Mouse (Mus musculus): Measurements from ENCODE around the gene Lnx1. TPM values are rescaled to one million over a fixed set of nuclear protein-coding genes. Genes with fewer than 3 reads are reported as not detected.

Gene Lnx1
- polyA plus RNA-seq, 1 experiment from 2014 or later, result 0.53 TPM

DNA sequence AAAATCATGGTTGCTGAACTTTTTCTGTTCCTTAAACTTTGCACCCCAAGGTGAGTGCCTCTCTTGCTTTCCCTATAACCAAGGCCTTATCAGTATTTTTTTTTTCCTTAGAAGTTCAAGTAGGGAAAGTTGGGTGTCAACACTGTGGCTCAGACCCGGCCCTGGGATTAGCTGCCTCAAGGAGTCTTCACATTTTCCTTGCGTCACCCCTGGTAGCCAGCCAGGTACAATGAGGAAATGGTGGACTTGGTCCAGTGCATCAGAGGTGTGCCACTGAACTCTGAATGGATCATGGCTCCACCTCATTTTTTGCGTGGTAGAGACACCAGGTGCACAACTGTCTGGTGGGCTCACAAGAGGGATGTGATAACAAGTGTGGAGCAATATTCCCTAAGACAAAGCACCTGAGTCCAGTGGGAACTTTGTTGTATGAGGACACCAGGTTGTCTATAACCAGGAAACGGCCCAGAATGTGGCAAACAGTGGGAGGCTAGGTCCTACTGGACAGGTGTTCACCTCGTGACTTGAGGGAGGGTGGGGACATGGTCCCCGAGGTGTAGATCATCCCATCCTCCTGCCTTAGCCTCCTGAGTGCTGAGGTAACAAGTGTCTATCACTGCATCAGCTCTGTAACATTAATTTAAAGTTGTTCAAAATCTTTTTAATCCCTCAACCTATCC, 10.2 kb downstream of the Lnx1 start:
- no peaks in the 10 kb centered on the region for H3K36me3 ChIP-seq (ENCODE audit: control insufficient read depth, insufficient read depth, low read length)
- H3K9me3 ChIP-seq (ENCODE audit: control insufficient read depth, low read length), result no peaks in the 10 kb centered on the region
- H3K9ac ChIP-seq (ENCODE audit: low read length), result no peak overlapping the region
- no peak overlapping the region for H3K27ac ChIP-seq (ENCODE audit: low read depth, low read length)
- no peaks in the 10 kb centered on the region for H3K4me1 ChIP-seq (replicated peaks; ENCODE audit: control insufficient read depth, insufficient read depth, low read length)
- WGBS, result 85% methylated on average over 6 of the region's 6 CpGs
- H3K4me3 ChIP-seq (ENCODE audit: low read depth, low read length), result no peak overlapping the region
- H3K27me3 ChIP-seq (ENCODE audit: control insufficient read depth, insufficient read depth, low read length), result no peaks in the 10 kb centered on the region
- no peak for ATAC-seq (replicated peaks; ENCODE audit: low FRiP score)
- H3K4me2 ChIP-seq (ENCODE audit: low read depth, low read length, severe bottlenecking), result no peak overlapping the region
- DNase-seq (ENCODE audit: low spot score), result no peak

DNA sequence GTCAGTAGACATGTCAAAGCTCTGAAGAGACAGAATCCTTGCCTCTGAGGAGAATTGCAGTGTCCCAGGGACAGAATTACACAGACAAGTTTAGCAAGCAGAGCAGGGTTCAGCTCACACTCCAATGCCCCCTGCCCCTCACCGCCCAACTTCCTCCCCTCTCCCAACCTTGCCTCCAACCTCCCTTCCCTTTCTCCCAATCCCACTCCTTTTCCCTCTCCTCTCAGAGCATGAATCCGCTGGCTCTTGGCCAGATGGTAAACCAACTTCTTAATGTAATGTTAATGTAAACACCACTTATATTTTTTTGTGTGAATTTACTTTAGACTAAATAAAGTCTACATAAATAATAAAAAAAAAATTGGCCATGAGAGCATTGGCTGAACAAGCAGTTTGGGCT, 13.9 kb downstream of the Lnx1 start:
- no peak overlapping the region for H3K9ac ChIP-seq (ENCODE audit: low read length)
- no peaks in the 10 kb centered on the region for H3K4me1 ChIP-seq (replicated peaks; ENCODE audit: control insufficient read depth, insufficient read depth, low read length)
- ATAC-seq (replicated peaks; ENCODE audit: low FRiP score) (no peak), DNase-seq (ENCODE audit: low spot score) (no peak)
- H3K27me3 ChIP-seq (ENCODE audit: control insufficient read depth, insufficient read depth, low read length), result no peaks in the 10 kb centered on the region
- no peaks in the 10 kb centered on the region for H3K9me3 ChIP-seq (ENCODE audit: control insufficient read depth, low read length)
- no peak overlapping the region for H3K27ac ChIP-seq (ENCODE audit: low read depth, low read length)
- no peak overlapping the region for H3K4me2 ChIP-seq (ENCODE audit: low read depth, low read length, severe bottlenecking)
- 100% methylated on average over 2 of the region's 2 CpGs for WGBS
- no peak overlapping the region for H3K4me3 ChIP-seq (ENCODE audit: low read depth, low read length)
- no peaks in the 10 kb centered on the region for H3K36me3 ChIP-seq (ENCODE audit: control insufficient read depth, insufficient read depth, low read length)

DNA sequence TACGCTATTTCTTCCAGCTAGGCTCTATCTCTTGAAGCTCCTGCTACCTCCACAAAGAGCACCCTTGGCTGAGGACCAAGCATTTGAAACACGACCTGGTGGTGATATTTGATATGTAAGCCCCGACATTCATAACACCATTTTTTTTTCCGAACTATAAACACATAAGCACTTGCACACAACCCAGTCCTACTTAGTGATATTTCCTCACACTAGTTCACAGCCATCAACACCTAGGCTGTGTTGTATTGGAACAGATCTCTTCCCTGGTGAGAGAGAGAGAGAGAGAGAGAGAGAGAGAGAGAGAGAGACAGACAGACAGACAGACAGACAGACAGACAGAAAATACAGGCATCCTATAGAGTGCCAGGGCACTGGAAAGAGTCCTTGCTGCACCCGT, 17.8 kb downstream of the Lnx1 start:
- Histone ChIP-seq H3K9ac (ENCODE audit: low read length) (no peak overlapping the region), H3K4me2 (ENCODE audit: low read depth, low read length, severe bottlenecking) (no peak overlapping the region), H3K36me3 (ENCODE audit: control insufficient read depth, insufficient read depth, low read length) (no peaks in the 10 kb centered on the region), H3K4me1 (replicated peaks; ENCODE audit: control insufficient read depth, insufficient read depth, low read length) (no peaks in the 10 kb centered on the region), H3K27ac (ENCODE audit: low read depth, low read length) (no peak overlapping the region), H3K4me3 (ENCODE audit: low read depth, low read length) (no peak overlapping the region), H3K9me3 (ENCODE audit: control insufficient read depth, low read length) (no peaks in the 10 kb centered on the region), H3K27me3 (ENCODE audit: control insufficient read depth, insufficient read depth, low read length) (no peaks in the 10 kb centered on the region)
- no peak for ATAC-seq (replicated peaks; ENCODE audit: low FRiP score)
- 86% methylated on average over 5 of the region's 5 CpGs for WGBS
- no peak for DNase-seq (ENCODE audit: low spot score)

DNA sequence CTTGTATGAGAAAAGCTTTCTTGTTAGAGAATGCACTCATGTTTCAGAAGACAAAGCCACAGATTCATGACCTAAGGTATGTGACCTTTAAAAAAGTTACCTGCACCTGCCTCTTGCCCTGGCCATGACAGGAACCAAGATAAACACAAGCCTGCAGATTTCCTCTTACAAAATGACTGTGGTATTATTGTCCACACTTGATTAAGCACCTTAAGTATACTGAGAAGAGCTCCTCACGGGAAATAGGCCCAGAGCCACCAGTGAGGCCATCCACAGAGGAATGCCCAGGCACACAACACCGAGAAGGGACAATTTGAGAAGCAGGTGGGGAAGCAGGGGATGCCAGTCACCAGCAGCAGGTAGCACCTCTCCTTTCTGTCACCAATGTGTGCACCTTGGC, 18.9 kb downstream of the Lnx1 start:
- Histone ChIP-seq H3K27me3 (ENCODE audit: control insufficient read depth, insufficient read depth, low read length) (no peaks in the 10 kb centered on the region), H3K36me3 (ENCODE audit: control insufficient read depth, insufficient read depth, low read length) (no peaks in the 10 kb centered on the region), H3K4me2 (ENCODE audit: low read depth, low read length, severe bottlenecking) (no peak overlapping the region), H3K27ac (ENCODE audit: low read depth, low read length) (no peak overlapping the region), H3K9me3 (ENCODE audit: control insufficient read depth, low read length) (no peaks in the 10 kb centered on the region), H3K9ac (ENCODE audit: low read length) (no peak overlapping the region), H3K4me3 (ENCODE audit: low read depth, low read length) (no peak overlapping the region), H3K4me1 (replicated peaks; ENCODE audit: control insufficient read depth, insufficient read depth, low read length) (no peaks in the 10 kb centered on the region)
- 88% methylated on average over 2 of the region's 2 CpGs for WGBS
- ATAC-seq (replicated peaks; ENCODE audit: low FRiP score), result no peak
- no peak for DNase-seq (ENCODE audit: low spot score)

DNA sequence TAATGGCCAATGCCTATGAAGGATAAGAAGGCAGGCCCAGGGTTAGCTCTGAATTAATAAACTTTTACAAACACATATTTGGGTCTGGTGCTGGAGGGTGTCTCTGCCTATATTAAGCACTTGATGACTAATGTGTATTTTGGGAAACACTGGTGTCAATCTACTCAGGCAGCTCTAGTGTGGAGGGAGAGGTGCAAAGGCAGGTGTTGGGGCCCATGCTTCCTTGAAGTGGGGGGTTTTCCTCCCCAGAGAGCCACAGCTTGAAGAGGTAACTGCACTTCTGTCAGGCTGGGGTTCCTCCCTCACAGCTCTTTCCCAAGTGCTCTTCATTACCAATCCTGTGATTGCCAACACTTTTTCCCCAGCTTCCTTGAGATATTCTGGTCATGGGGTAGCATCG, 20.0 kb downstream of the Lnx1 start:
- no peaks in the 10 kb centered on the region for H3K36me3 ChIP-seq (ENCODE audit: control insufficient read depth, insufficient read depth, low read length)
- WGBS, result 91% methylated on average over 1 of the region's 1 CpGs

DNA sequence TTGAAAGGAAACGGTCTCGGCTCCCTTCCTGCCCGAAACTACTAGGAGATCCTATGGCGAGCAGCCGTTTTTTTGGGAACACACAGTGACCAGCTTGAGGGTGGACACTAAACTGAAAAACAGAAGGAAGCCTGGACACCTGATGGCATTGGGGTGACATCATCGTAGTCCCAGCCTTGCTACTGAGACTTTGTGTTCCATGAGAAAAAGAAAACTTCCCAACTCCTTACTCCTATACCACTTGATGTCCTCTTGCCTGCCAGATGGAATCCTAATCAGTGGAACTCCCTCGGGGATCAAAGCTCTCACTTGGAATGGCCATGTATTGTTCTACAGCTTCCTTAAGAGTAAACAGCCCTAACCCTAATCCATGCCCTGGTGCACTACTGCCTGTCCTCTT, 23.1 kb downstream of the Lnx1 start:
- no peak overlapping the region for H3K9ac ChIP-seq (ENCODE audit: low read length)
- WGBS, result 88% methylated on average over 7 of the region's 7 CpGs
- no peak overlapping the region for H3K27ac ChIP-seq (ENCODE audit: low read depth, low read length)
- no peaks in the 10 kb centered on the region for H3K9me3 ChIP-seq (ENCODE audit: control insufficient read depth, low read length)
- DNase-seq (ENCODE audit: low spot score), result no peak
- H3K4me1 ChIP-seq (replicated peaks; ENCODE audit: control insufficient read depth, insufficient read depth, low read length), result no peaks in the 10 kb centered on the region
- no peak overlapping the region for H3K4me3 ChIP-seq (ENCODE audit: low read depth, low read length)
- no peaks in the 10 kb centered on the region for H3K27me3 ChIP-seq (ENCODE audit: control insufficient read depth, insufficient read depth, low read length)
- no peaks in the 10 kb centered on the region for H3K36me3 ChIP-seq (ENCODE audit: control insufficient read depth, insufficient read depth, low read length)
- H3K4me2 ChIP-seq (ENCODE audit: low read depth, low read length, severe bottlenecking), result no peak overlapping the region
- ATAC-seq (replicated peaks; ENCODE audit: low FRiP score), result no peak

More for the DNA sequence above, 20.0 kb downstream of the Lnx1 start:
- Histone ChIP-seq H3K27me3 (ENCODE audit: control insufficient read depth, insufficient read depth, low read length) (no peaks in the 10 kb centered on the region), H3K4me1 (replicated peaks; ENCODE audit: control insufficient read depth, insufficient read depth, low read length) (no peaks in the 10 kb centered on the region), H3K4me2 (ENCODE audit: low read depth, low read length, severe bottlenecking) (no peak overlapping the region), H3K4me3 (ENCODE audit: low read depth, low read length) (no peak overlapping the region), H3K9ac (ENCODE audit: low read length) (no peak overlapping the region), H3K27ac (ENCODE audit: low read depth, low read length) (no peak overlapping the region), H3K9me3 (ENCODE audit: control insufficient read depth, low read length) (no peaks in the 10 kb centered on the region)
- ATAC-seq (replicated peaks; ENCODE audit: low FRiP score) (no peak), DNase-seq (ENCODE audit: low spot score) (no peak)

DNA sequence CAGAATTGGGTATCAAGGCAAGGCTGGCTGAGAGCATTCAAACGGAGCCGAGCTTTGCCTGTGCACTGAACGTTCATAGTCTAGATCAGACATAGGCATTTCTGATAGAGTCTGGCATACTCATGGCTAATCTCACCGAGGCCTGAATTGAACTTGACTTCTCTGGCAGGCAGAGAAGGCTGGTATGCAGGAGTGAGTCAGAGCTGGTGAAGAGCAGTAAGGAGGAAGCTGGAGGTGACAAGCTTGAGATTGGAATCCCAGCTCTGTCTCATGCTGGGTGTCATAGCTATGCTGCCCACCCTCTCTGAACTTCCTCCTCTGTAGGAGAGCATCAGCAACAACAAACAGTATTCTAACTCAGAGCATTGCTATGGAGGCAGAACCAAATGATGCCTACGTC, 24.0 kb downstream of the Lnx1 start:
- H3K27me3 ChIP-seq (ENCODE audit: control insufficient read depth, insufficient read depth, low read length), result no peaks in the 10 kb centered on the region
- H3K27ac ChIP-seq (ENCODE audit: low read depth, low read length), result no peak overlapping the region
- DNase-seq (ENCODE audit: low spot score) (no peak), ATAC-seq (replicated peaks; ENCODE audit: low FRiP score) (no peak)
- H3K9me3 ChIP-seq (ENCODE audit: control insufficient read depth, low read length), result no peaks in the 10 kb centered on the region
- H3K4me1 ChIP-seq (replicated peaks; ENCODE audit: control insufficient read depth, insufficient read depth, low read length), result no peaks in the 10 kb centered on the region
- no peak overlapping the region for H3K4me2 ChIP-seq (ENCODE audit: low read depth, low read length, severe bottlenecking)
- H3K36me3 ChIP-seq (ENCODE audit: control insufficient read depth, insufficient read depth, low read length), result no peaks in the 10 kb centered on the region
- H3K9ac ChIP-seq (ENCODE audit: low read length), result no peak overlapping the region
- H3K4me3 ChIP-seq (ENCODE audit: low read depth, low read length), result no peak overlapping the region
- 93% methylated on average over 5 of the region's 5 CpGs for WGBS

DNA sequence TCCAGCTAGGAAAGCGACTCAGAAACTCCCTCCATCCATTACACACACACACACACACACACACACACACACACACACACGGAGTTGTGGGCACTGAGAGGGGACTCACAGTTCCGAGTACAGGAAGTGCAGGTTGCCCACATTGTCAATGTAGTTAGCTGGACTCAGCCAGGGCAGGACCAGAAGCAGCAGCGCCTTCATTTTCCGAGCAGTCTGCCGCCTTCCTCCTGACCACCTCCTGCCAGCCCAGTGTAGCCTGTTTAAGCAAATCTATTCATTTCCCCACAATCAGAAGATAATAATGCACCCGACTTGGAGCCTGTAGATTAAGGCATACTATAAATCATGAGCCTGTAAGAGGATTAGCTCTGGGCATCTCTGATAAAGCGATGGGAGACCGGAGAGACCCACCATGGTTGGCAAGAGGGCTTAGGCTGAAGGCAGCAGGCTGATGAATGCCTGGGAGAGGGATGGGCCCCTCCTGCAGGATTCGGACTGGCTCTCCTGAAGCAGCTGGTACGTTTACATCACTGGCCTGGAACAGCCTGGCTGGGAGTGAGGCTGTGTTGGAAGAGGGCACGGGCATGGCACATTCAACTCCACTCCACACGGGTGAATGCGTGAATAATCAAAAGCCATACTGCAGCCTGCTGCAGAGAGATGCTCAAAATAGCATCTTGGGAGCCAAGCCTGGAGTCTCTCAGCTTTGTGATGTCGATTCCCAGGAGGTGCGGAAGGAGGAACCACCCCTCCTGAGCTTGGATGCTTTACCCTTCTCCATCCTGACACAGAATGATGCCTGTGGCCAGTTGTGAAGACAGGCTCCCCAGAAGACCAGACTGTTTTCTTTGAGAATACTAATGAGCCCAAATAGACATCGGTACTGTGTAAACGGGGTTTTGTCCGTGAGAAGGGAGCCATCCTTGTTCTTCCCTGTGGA, 25.0 kb downstream of the Lnx1 start:
- no peaks in the 10 kb centered on the region for H3K9me3 ChIP-seq (ENCODE audit: control insufficient read depth, low read length)
- no peak overlapping the region for H3K9ac ChIP-seq (ENCODE audit: low read length)
- WGBS, result 64% methylated on average over 19 of the region's 19 CpGs
- no peak for DNase-seq (ENCODE audit: low spot score)
- ATAC-seq (replicated peaks; ENCODE audit: low FRiP score), result 0 out of 2 replicates have a peak, but pooled peaks have one; percentile 51
- no peaks in the 10 kb centered on the region for H3K36me3 ChIP-seq (ENCODE audit: control insufficient read depth, insufficient read depth, low read length)
- H3K4me2 ChIP-seq (ENCODE audit: low read depth, low read length, severe bottlenecking), result no peak overlapping the region
- H3K4me3 ChIP-seq (ENCODE audit: low read depth, low read length), result no peak overlapping the region
- H3K4me1 ChIP-seq (replicated peaks; ENCODE audit: control insufficient read depth, insufficient read depth, low read length), result no peaks in the 10 kb centered on the region
- no peak overlapping the region for H3K27ac ChIP-seq (ENCODE audit: low read depth, low read length)
- no peaks in the 10 kb centered on the region for H3K27me3 ChIP-seq (ENCODE audit: control insufficient read depth, insufficient read depth, low read length)
